Mouse (Mus musculus) bone marrow, adult 2 months (tissue): ENCODE measurements around the gene Tspan9.

Experiments
- CTCF ChIP-seq: fragments of 200-500 bp; IDR thresholded peaks from 2 replicates; pipeline ENCODE4 v1.5.1; 2011; ENCODE audit warnings: low read length, control low read depth; ENCODE audit not compliant: control insufficient read depth, insufficient read depth
- POLR2A ChIP-seq: fragments of 200-500 bp; IDR thresholded peaks from 2 replicates; pipeline ENCODE4 v1.6.1; 2011; ENCODE audit warnings: low read depth, mild to moderate bottlenecking, control low read depth, low read length, borderline replicate concordance; ENCODE audit not compliant: control insufficient read depth

- no peak for TF ChIP-seq POLR2A
- no peak for TF ChIP-seq CTCF
These were observed 133.0 kb downstream of the Tspan9 start for GRCm38 (mm10) chr6:128010135-128010971.
